Mouse (Mus musculus): Measurements from ENCODE around the gene Tpcn1. TPM values are rescaled to one million over a fixed set of nuclear protein-coding genes. Genes with fewer than 3 reads are reported as not detected.

The Tpcn1 gene
- polyA plus RNA-seq, 1 experiment from 2014 or later = 36.0 TPM

Other genes with a start within 250 kb of the Tpcn1 start
- not detected in 2 replicates for gene Lhx5, start 157.0 kb downstream of the Tpcn1 start, polyA plus RNA-seq (2015; fragmentation: Nextera tagmentation; extraction: Ambion mirVana)
- 11.2 and 14.4 TPM in 2 replicates for gene Sdsl, start 115.9 kb downstream of the Tpcn1 start, polyA plus RNA-seq (2015; fragmentation: Nextera tagmentation; extraction: Ambion mirVana)
- gene Sds, start 112.1 kb downstream of the Tpcn1 start, polyA plus RNA-seq (2015; fragmentation: Nextera tagmentation; extraction: Ambion mirVana) = not detected in 2 replicates
- gene Plbd2, start 85.0 kb downstream of the Tpcn1 start, polyA plus RNA-seq (2015; fragmentation: Nextera tagmentation; extraction: Ambion mirVana) = 50.8 and 60.0 TPM in 2 replicates
- 9.4 and 9.7 TPM in 2 replicates for gene Slc8b1, start 77.5 kb downstream of the Tpcn1 start, polyA plus RNA-seq (2015; fragmentation: Nextera tagmentation; extraction: Ambion mirVana)
- gene Iqcd, start 343 bp upstream of the Tpcn1 start, polyA plus RNA-seq (2015; fragmentation: Nextera tagmentation; extraction: Ambion mirVana) = 0.82 and 0.90 TPM in 2 replicates
- gene Rita1, start 23.9 kb upstream of the Tpcn1 start, polyA plus RNA-seq (2015; fragmentation: Nextera tagmentation; extraction: Ambion mirVana) = 15.3 and 16.1 TPM in 2 replicates
- gene Ddx54, start 24.1 kb upstream of the Tpcn1 start, polyA plus RNA-seq (2015; fragmentation: Nextera tagmentation; extraction: Ambion mirVana) = 47.2 and 52.2 TPM in 2 replicates
- gene Cfap73, start 45.6 kb upstream of the Tpcn1 start, polyA plus RNA-seq (2015; fragmentation: Nextera tagmentation; extraction: Ambion mirVana) = not detected in 2 replicates
- gene Rasal1, start 60.1 kb upstream of the Tpcn1 start, polyA plus RNA-seq (2015; fragmentation: Nextera tagmentation; extraction: Ambion mirVana) = 0.58 and 0.89 TPM in 2 replicates
- 7.5 and 8.5 TPM in 2 replicates for gene Dtx1, start 123.3 kb upstream of the Tpcn1 start, polyA plus RNA-seq (2015; fragmentation: Nextera tagmentation; extraction: Ambion mirVana)
- gene Oas2, start 161.2 kb upstream of the Tpcn1 start, polyA plus RNA-seq (2015; fragmentation: Nextera tagmentation; extraction: Ambion mirVana) = 0.36 and 0.50 TPM in 2 replicates
- 0.15 and 0.18 TPM in 2 replicates for gene Oas3, start 189.0 kb upstream of the Tpcn1 start, polyA plus RNA-seq (2015; fragmentation: Nextera tagmentation; extraction: Ambion mirVana)
- not detected in 2 replicates for gene Oas1e, start 206.9 kb upstream of the Tpcn1 start, polyA plus RNA-seq (2015; fragmentation: Nextera tagmentation; extraction: Ambion mirVana)
- 0.27 and 0.49 TPM in 2 replicates for gene Oas1c, start 223.8 kb upstream of the Tpcn1 start, polyA plus RNA-seq (2015; fragmentation: Nextera tagmentation; extraction: Ambion mirVana)